Mouse (Mus musculus): ENCODE measurements around the gene Zcchc4.

Zcchc4 gene

GRCm38 (mm10) chr5:52786556-52787322, 11.5 kb downstream of the Zcchc4 start:
- in situ Hi-C loops (cut with MboI; ENCODE audit: unreplicated experiment in 2 of 2), result no loop called here

- in situ Hi-C loops (cut with MboI; ENCODE audit: unreplicated experiment in 2 of 2), result no loop called here
These were observed 18.0 kb downstream of the Zcchc4 start for GRCm38 (mm10) chr5:52793230-52793629.

GRCm38 (mm10) chr5:52794109-52794508, 18.9 kb downstream of the Zcchc4 start:
- in situ Hi-C loops (cut with MboI; ENCODE audit: unreplicated experiment in 2 of 2), result no loop called here

- in situ Hi-C loops (cut with MboI; ENCODE audit: unreplicated experiment in 2 of 2), result no loop called here
These were observed 24.2 kb downstream of the Zcchc4 start for GRCm38 (mm10) chr5:52799274-52799985.

GRCm38 (mm10) chr5:52805801-52806200, 30.6 kb downstream of the Zcchc4 start:
- in situ Hi-C loops (cut with MboI; ENCODE audit: unreplicated experiment in 2 of 2), result no loop called here

GRCm38 (mm10) chr5:52806349-52806748, 31.1 kb downstream of the Zcchc4 start:
- in situ Hi-C loops (cut with MboI; ENCODE audit: unreplicated experiment in 2 of 2), result no loop called here

GRCm38 (mm10) chr5:52807030-52807429, 31.8 kb downstream of the Zcchc4 start:
- in situ Hi-C loops (cut with MboI; ENCODE audit: unreplicated experiment in 2 of 2), result no loop called here

GRCm38 (mm10) chr5:52810446-52810845, 35.2 kb downstream of the Zcchc4 start:
- in situ Hi-C loops (cut with MboI; ENCODE audit: unreplicated experiment in 2 of 2), result no loop called here

- in situ Hi-C loops (cut with MboI; ENCODE audit: unreplicated experiment in 2 of 2), result no loop called here
These were observed 35.8 kb downstream of the Zcchc4 start for GRCm38 (mm10) chr5:52811056-52811455.

- in situ Hi-C loops (cut with MboI; ENCODE audit: unreplicated experiment in 2 of 2), result no loop called here
These were observed 37.2 kb downstream of the Zcchc4 start for GRCm38 (mm10) chr5:52812456-52812855.

GRCm38 (mm10) chr5:52813312-52813711, 38.1 kb downstream of the Zcchc4 start:
- in situ Hi-C loops (cut with MboI; ENCODE audit: unreplicated experiment in 2 of 2), result no loop called here

- in situ Hi-C loops (cut with MboI; ENCODE audit: unreplicated experiment in 2 of 2), result no loop called here
These were observed 43.5 kb downstream of the Zcchc4 start for GRCm38 (mm10) chr5:52818676-52819075.

GRCm38 (mm10) chr5:52821691-52822090, 46.5 kb downstream of the Zcchc4 start:
- in situ Hi-C loops (cut with MboI; ENCODE audit: unreplicated experiment in 2 of 2), result loop anchor here (5.0 to 10.0 kb wide), 5 partner anchors 77 to 687 kb away; partner anchors contain the start of genes Pi4k2b (in 1 of the 2) and Sepsecs (in 1 of the 2)

- in situ Hi-C loops (cut with MboI; ENCODE audit: unreplicated experiment in 2 of 2), result loop anchor here (5.0 to 10.0 kb wide), 5 partner anchors 83 to 693 kb away; partner anchors contain the start of genes Pi4k2b (in 2 of the 2) and Sepsecs (in 1 of the 2)
These were observed 52.7 kb downstream of the Zcchc4 start for GRCm38 (mm10) chr5:52827923-52828322.

- in situ Hi-C loops (cut with MboI; ENCODE audit: unreplicated experiment in 2 of 2), result loop anchor here in 1 of 2 experiments (10.0 kb wide), 1 partner anchor 198 kb away; no protein-coding TSS in a partner anchor
These were observed 57.8 kb downstream of the Zcchc4 start for GRCm38 (mm10) chr5:52833005-52833404.

- in situ Hi-C loops (cut with MboI; ENCODE audit: unreplicated experiment in 2 of 2), result loop anchor here in 1 of 2 experiments (10.0 kb wide), 1 partner anchor 199 kb away; no protein-coding TSS in a partner anchor
These were observed 58.6 kb downstream of the Zcchc4 start, which contains the start of gene Anapc4 for GRCm38 (mm10) chr5:52833761-52834274. Anapc4 (plus strand) TSS chr5:52834012.

GRCm38 (mm10) chr5:52834386-52834785, 59.2 kb downstream of the Zcchc4 start:
- in situ Hi-C loops (cut with MboI; ENCODE audit: unreplicated experiment in 2 of 2), result loop anchor here in 1 of 2 experiments (10.0 kb wide), 1 partner anchor 200 kb away; no protein-coding TSS in a partner anchor

- in situ Hi-C loops (cut with MboI; ENCODE audit: unreplicated experiment in 2 of 2), result no loop called here
These were observed 69.1 kb downstream of the Zcchc4 start for GRCm38 (mm10) chr5:52844319-52844718.

- in situ Hi-C loops (cut with MboI; ENCODE audit: unreplicated experiment in 2 of 2), result loop anchor here (25.0 kb wide), 2 partner anchors 757 to 1257 kb away; no protein-coding TSS in a partner anchor
These were observed 80.5 kb downstream of the Zcchc4 start for GRCm38 (mm10) chr5:52855727-52856126.

- in situ Hi-C loops (cut with MboI; ENCODE audit: unreplicated experiment in 2 of 2), result loop anchor here (25.0 kb wide), 2 partner anchors 748 to 1248 kb away; no protein-coding TSS in a partner anchor
These were observed 89.2 kb downstream of the Zcchc4 start for GRCm38 (mm10) chr5:52864446-52864845.

- in situ Hi-C loops (cut with MboI; ENCODE audit: unreplicated experiment in 2 of 2), result loop anchor here (25.0 kb wide), 2 partner anchors 746 to 1246 kb away; no protein-coding TSS in a partner anchor
These were observed 90.6 kb downstream of the Zcchc4 start for GRCm38 (mm10) chr5:52865825-52866224.

All from v-Abl transformed pro-B cells (cell line).